Mouse (Mus musculus): ENCODE measurements around the gene Itpripl2. TPM values are rescaled to one million over a fixed set of nuclear protein-coding genes. Genes with fewer than 3 reads are reported as not detected.

The Itpripl2 gene
- polyA plus RNA-seq, 1 experiment from 2014 or later, result 7.2 TPM

- no peaks in the 10 kb centered on the region for H3K27me3 ChIP-seq
- H3K4me1 ChIP-seq, result peaks cover 9% of the 10 kb centered on the region; the same call in 1 of the 2 replicates
- H3K4me3 ChIP-seq (replicated peaks), result no peak overlapping the region
- no peak overlapping the region for H3K4me2 ChIP-seq (replicated peaks)
- WGBS, result 56% methylated on average over 7 of the region's 7 CpGs
- H3K9ac ChIP-seq, result no peak overlapping the region
- no peaks in the 10 kb centered on the region for H3K9me3 ChIP-seq (replicated peaks)
- no peak overlapping the region for H3K27ac ChIP-seq (replicated peaks)
- no peaks in the 10 kb centered on the region for H3K36me3 ChIP-seq
- no peak for ATAC-seq (ENCODE audit: insufficient number of reproducible peaks, low FRiP score, low TSS enrichment, low read depth)
Measured at GRCm38 (mm10) chr7:118437101-118437802, 54.5 kb downstream of the Itpripl2 start.

Other genes with a start within 250 kb of the Itpripl2 start
- 15.6 and 19.3 TPM in 2 replicates for gene Smg1, start 248.3 kb downstream of the Itpripl2 start, polyA plus RNA-seq (2015; fragmentation: Nextera tagmentation; extraction: Ambion mirVana)
- 2.8 and 2.9 TPM in 2 replicates for gene Syt17, start 43.8 kb downstream of the Itpripl2 start, polyA plus RNA-seq (2015; fragmentation: Nextera tagmentation; extraction: Ambion mirVana)
- 87.0 and 89.1 TPM in 2 replicates for gene Coq7, start 41.4 kb upstream of the Itpripl2 start, polyA plus RNA-seq (2015; fragmentation: Nextera tagmentation; extraction: Ambion mirVana)
- 4.4 and 5.6 TPM in 2 replicates for gene Tmc7, start 92.8 kb upstream of the Itpripl2 start, polyA plus RNA-seq (2015; fragmentation: Nextera tagmentation; extraction: Ambion mirVana)
- gene Tmc5, start 105.3 kb upstream of the Itpripl2 start, polyA plus RNA-seq (2015; fragmentation: Nextera tagmentation; extraction: Ambion mirVana), result 0.46 and 0.55 TPM in 2 replicates
- 82.5 and 87.9 TPM in 2 replicates for gene Gde1, start 213.8 kb upstream of the Itpripl2 start, polyA plus RNA-seq (2015; fragmentation: Nextera tagmentation; extraction: Ambion mirVana)
- 21.7 and 26.3 TPM in 2 replicates for gene Ccp110, start 220.6 kb upstream of the Itpripl2 start, polyA plus RNA-seq (2015; fragmentation: Nextera tagmentation; extraction: Ambion mirVana)
- gene Vps35l, start 248.3 kb upstream of the Itpripl2 start, polyA plus RNA-seq (2015; fragmentation: Nextera tagmentation; extraction: Ambion mirVana), result 63.0 and 67.6 TPM in 2 replicates

All from embryonic facial prominence, embryonic 15.5 days (tissue).